Mouse (Mus musculus): ENCODE results near the gene Ppia.
"Not testable (repeated sequence)": the region's sequence is repeated elsewhere in the genome, so short reads cannot be mapped to it uniquely, and the experiment has no call there.

Gene Ppia

DNA sequence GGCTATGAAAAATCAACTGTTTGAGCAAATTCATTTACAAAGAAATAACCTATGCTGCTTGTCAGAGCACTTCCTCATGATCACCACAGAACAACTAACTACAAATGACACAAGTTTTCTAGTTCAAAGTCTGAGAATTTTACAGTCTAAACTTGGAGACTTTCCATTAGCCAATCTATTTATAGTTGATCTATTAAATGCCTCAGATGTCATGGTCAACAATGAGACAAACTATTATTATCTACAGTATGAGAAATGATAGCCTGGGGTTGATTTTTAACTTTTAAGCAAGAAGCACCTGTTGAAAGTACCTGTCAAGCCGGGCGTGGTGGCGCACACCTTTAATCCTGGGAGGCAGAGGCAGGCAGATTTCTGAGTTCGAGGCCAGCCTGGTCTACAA, 27.3 kb downstream of the Ppia start:
- no peak for DNase-seq (ENCODE audit: low read depth, low spot score)

- DNase-seq (ENCODE audit: low read depth, low spot score), result no peak
Observed at GRCm38 (mm10) chr11:6443102-6443501, 27.9 kb downstream of the Ppia start.

DNA sequence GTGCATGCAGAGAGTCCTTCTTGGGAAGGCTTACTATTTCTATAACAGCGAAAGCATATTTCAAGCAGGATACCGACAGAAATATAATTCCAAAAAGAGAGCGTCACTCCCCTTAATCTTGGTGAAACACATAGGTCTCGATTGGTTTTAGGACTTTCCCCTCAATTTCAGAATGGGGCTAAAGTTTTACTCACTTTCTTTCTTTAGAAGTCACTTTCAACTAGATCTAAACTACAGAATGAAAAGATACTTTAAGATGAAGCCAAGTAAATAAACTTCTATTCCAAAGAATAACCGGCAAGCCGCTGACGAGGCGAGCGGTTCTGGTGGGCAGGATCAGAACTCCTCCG, 28.5 kb downstream of the Ppia start:
- DNase-seq (ENCODE audit: low read depth, low spot score), result no peak

DNA sequence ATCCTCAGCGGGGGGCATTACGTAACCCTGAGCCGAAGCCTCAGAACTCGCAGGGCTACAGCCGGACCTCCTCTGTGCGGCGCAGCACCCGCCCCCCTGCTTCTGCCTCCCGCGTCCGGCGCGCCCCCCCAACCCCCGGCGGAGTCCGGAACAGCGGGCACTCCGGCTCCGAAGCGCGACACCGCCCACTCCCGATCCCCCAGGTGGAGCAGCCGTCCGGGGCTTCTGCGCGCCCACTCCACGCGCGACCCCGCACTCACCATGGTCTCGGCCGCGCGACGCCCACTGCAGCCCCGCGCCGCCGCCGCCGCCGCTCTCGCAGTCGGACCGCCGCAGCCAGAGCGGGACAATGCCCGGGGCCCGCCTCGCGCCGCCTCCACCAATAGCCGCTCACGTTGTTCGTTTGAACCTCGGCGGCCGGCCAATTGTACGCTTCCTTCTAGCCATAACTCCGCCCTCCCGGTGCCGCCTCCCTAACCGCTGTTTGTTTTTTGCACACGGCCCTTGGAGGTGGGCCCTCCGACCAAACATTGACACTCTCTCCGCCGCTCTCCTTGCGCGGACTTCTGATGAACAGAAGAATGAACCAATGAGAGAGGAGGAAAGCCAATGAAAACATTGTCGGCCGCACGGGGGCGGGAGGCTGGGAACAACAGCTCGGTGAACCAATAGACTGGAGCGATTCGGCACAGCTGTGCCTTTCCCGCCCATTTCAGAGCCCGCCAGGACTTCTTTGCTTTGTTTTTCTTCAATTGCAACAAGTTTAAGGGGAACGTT, 29.0 kb downstream of the Ppia start, which contains the start of gene H2afv:
Gene H2afv, minus strand, starts transcription at position 367 of the 777 bp plus-strand sequence.
- peak; percentile 99 for DNase-seq (ENCODE audit: low read depth, low spot score)

DNA sequence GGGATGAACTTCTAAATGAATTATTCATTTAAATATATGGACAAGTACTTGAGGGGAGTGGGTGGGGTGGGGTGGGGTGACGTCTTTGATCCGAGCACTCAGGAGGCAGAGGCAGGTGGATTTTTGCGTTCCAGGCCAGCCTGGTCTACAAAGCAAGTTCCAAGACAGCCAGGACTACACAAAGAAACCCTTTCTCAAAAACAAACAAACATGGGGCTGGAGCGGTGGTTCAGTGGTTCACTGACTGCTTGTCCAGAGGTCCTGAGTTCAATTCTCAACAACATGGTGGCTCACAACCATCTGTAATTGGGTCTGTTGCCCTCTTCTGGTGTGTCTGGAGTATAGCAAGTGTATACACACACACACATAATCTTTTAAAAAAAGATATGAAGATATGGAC, 30.2 kb downstream of the Ppia start:
- DNase-seq (ENCODE audit: low read depth, low spot score), result no peak

- DNase-seq (ENCODE audit: low read depth, low spot score), result no peak
Observed at GRCm38 (mm10) chr11:6445951-6446350, 30.7 kb downstream of the Ppia start.

- no peak for DNase-seq (ENCODE audit: low read depth, low spot score)
Observed at GRCm38 (mm10) chr11:6447493-6447892, 32.2 kb downstream of the Ppia start.

GRCm38 (mm10) chr11:6448155-6448554, 32.9 kb downstream of the Ppia start:
- DNase-seq (ENCODE audit: low read depth, low spot score), result not testable (repeated sequence)

DNA sequence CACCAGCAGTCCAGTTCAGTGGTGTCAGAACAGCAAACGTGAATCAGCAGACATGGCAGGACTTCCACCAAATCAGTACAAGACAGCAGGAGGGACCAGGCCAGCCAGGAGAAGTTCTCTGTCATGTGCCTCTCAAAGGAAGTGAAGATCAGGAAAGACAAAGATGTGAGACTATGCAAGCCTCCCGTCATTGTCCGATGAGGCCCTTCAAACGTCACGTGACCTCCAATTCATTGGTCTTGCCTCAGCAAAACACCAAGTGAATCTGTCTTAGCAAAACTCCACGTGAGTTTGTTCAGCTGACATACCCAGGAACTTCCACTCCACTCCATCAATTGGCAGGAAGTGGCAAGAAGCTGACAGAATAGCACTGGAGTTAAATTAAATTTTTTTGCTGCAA, 40.8 kb downstream of the Ppia start:
- no peak for DNase-seq (ENCODE audit: low read depth, low spot score)

DNA sequence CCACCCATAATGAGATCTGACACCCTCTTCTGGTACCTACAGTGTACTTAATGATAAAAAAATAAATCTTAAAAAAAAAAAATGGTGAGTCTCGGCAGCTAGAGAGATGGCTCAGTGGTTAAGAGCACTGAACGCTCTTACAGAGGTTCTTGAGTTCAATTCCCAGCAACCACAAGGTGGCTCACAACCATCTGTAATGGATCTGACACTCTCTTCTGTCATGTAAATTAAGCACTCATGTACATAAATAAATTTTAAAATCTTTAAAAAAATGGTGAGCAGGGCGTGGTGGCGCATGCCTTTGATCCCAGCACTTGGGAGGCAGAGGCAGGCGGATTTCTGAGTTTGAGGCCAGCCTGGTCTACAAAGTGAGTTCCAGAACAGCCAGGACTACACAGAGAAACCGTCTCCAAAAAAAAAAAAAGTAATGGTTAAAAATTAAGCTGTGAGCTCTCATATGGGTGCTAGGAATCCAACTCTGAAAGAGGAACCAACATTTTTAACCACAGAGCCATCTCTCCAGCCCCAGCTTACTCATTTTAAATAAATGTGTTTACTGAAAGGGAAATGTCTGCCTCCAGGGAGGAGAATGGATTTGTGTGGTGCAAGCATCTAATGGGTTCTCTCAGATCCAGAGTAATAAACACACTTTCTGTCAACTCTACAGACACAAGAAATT, 48.1 kb downstream of the Ppia start:
- no peak for DNase-seq (ENCODE audit: low read depth, low spot score)

GRCm38 (mm10) chr11:6465122-6465521, 49.9 kb downstream of the Ppia start:
- peak; percentile 55 for DNase-seq (ENCODE audit: low read depth, low spot score)

GRCm38 (mm10) chr11:6468541-6468940, 53.3 kb downstream of the Ppia start:
- no peak for DNase-seq (ENCODE audit: low read depth, low spot score)
